Mouse (Mus musculus) olfactory bulb, adult 2 months (tissue): ENCODE measurements around the gene Ccr9. TPM values are rescaled to one million over a fixed set of nuclear protein-coding genes. Genes with fewer than 3 reads are reported as not detected.
"Not testable (repeated sequence)": the region's sequence is repeated elsewhere in the genome, so short reads cannot be mapped to it uniquely, and the experiment has no call there.

ENCODE experiments used
- H3K27ac ChIP-seq: fragments of 200-500 bp; 2 replicates; pipeline ENCODE4 v1.5.1; 2012; ENCODE audit warnings: low read depth, low read length; ENCODE audit not compliant: insufficient read depth
- H3K4me1 ChIP-seq: fragments of 200-500 bp; 2 replicates; pipeline ENCODE4 v1.6.1; 2012; ENCODE audit warnings: low read length; ENCODE audit not compliant: control insufficient read depth, insufficient read depth
- H3K4me3 ChIP-seq: fragments of 200-500 bp; 2 replicates; pipeline ENCODE4 v1.5.1; 2012; ENCODE audit warnings: mild to moderate bottlenecking, low read depth, low read length, moderate library complexity; ENCODE audit not compliant: insufficient read depth
- CTCF ChIP-seq: fragments of 200-500 bp; IDR thresholded peaks from 2 replicates; pipeline ENCODE4 v1.5.1; 2012; ENCODE audit warnings: low read depth, mild to moderate bottlenecking, low read length, moderate library complexity; ENCODE audit not compliant: insufficient read depth
- POLR2A ChIP-seq: fragments of 200-500 bp; IDR thresholded peaks from 2 replicates; pipeline ENCODE4 v1.6.1; 2012; ENCODE audit warnings: mild to moderate bottlenecking, low read depth, low read length, moderate library complexity; ENCODE audit not compliant: insufficient read depth
- WGBS: fragments of 180-500 bp; shearing (Covaris S2); methylation state at CpG from one replicate; pipeline ENCODE4 v1.1.7; 2018; 5-methylcytosine and 5-hydroxymethylcytosine counted together
- polyA plus RNA-seq: library from polyadenylated mRNA; stranded (reverse); fragments of >200 nt; gene quantifications from 2 replicates; pipeline ENCODE4 v1.2.4, GENCODE M21; 2012; ENCODE audit warnings: low replicate concordance; ENCODE audit not compliant: missing spikeins, insufficient read depth, insufficient read length

The Ccr9 gene
- polyA plus RNA-seq, 1 experiment: not detected

- H3K4me3 ChIP-seq: no peak overlapping the region
- H3K4me1 ChIP-seq: no peaks in the 10 kb centered on the region
- 93% methylated on average over 5 of the region's 5 CpGs for WGBS
- H3K27ac ChIP-seq: no peak overlapping the region
- TF ChIP-seq POLR2A (no peak), CTCF (no peak)
Measured at GRCm38 (mm10) chr9:123701822-123702221, 23.6 kb downstream of the Ccr9 start.

- TF ChIP-seq POLR2A: no peak
- TF ChIP-seq CTCF: no peak
- Histone ChIP-seq H3K4me1 (no peaks in the 10 kb centered on the region), H3K27ac (no peak overlapping the region), H3K4me3 (no peak overlapping the region)
- WGBS: 34% methylated on average over 2 of the region's 2 CpGs
Measured at GRCm38 (mm10) chr9:123709226-123709625, 31.0 kb downstream of the Ccr9 start.

GRCm38 (mm10) chr9:123713111-123713510, 34.9 kb downstream of the Ccr9 start:
- WGBS: 68% methylated on average over 2 of the region's 2 CpGs
- Histone ChIP-seq H3K27ac (no peak overlapping the region), H3K4me3 (no peak overlapping the region), H3K4me1 (0 out of 2 replicates have a peak, but pooled peaks cover 2% of the 10 kb centered on the region)
- no peak for TF ChIP-seq CTCF
- no peak for TF ChIP-seq POLR2A

- no peak for TF ChIP-seq POLR2A
- TF ChIP-seq CTCF: no peak
- 71% methylated on average over 3 of the region's 3 CpGs for WGBS
- Histone ChIP-seq H3K4me3 (no peak overlapping the region), H3K4me1 (0 out of 2 replicates have a peak, but pooled peaks cover 2% of the 10 kb centered on the region), H3K27ac (no peak overlapping the region)
Measured at GRCm38 (mm10) chr9:123716301-123716700, 38.1 kb downstream of the Ccr9 start.

- Histone ChIP-seq H3K4me1 (0 out of 2 replicates have a peak, but pooled peaks cover 2% of the 10 kb centered on the region), H3K4me3 (peak within 1 kb of the TSS; percentile 87), H3K27ac (0 out of 2 replicates have a peak within 1 kb of the TSS, but pooled peaks have one; percentile 19)
- TF ChIP-seq POLR2A (peak; percentile 61), CTCF (no peak)
- WGBS: 1% methylated on average over 55 of the region's 55 CpGs
Measured at GRCm38 (mm10) chr9:123717186-123718008, 39.2 kb downstream of the Ccr9 start, which contains the start of gene Lztfl1. Gene Lztfl1 (minus strand): TSS chr9:123717697.

GRCm38 (mm10) chr9:123722737-123723493, 44.7 kb downstream of the Ccr9 start:
- no peak overlapping the region for H3K27ac ChIP-seq
- H3K4me1 ChIP-seq: no peaks in the 10 kb centered on the region
- TF ChIP-seq POLR2A (no peak), CTCF (no peak)
- WGBS: 72% methylated on average over 2 of the region's 2 CpGs
- H3K4me3 ChIP-seq: no peak overlapping the region

GRCm38 (mm10) chr9:123731271-123731670, 53.0 kb downstream of the Ccr9 start:
- H3K27ac ChIP-seq: no peak overlapping the region
- H3K4me1 ChIP-seq: no peaks in the 10 kb centered on the region
- H3K4me3 ChIP-seq: no peak overlapping the region
- TF ChIP-seq CTCF (no peak), POLR2A (no peak)
- WGBS: 79% methylated on average over 3 of the region's 3 CpGs

GRCm38 (mm10) chr9:123734133-123734532, 55.9 kb downstream of the Ccr9 start:
- no peak for TF ChIP-seq CTCF
- TF ChIP-seq POLR2A: no peak
- WGBS: 77% methylated on average over 3 of the region's 3 CpGs
- Histone ChIP-seq H3K4me3 (no peak overlapping the region), H3K4me1 (no peaks in the 10 kb centered on the region), H3K27ac (no peak overlapping the region)

GRCm38 (mm10) chr9:123740799-123741198, 62.6 kb downstream of the Ccr9 start:
- no peaks in the 10 kb centered on the region for H3K4me1 ChIP-seq
- WGBS: 81% methylated on average over 4 of the region's 4 CpGs
- no peak overlapping the region for H3K4me3 ChIP-seq
- no peak for TF ChIP-seq CTCF
- no peak for TF ChIP-seq POLR2A
- no peak overlapping the region for H3K27ac ChIP-seq

GRCm38 (mm10) chr9:123749687-123750086, 71.4 kb downstream of the Ccr9 start:
- H3K4me1 ChIP-seq, H3K4me3 ChIP-seq, H3K27ac ChIP-seq: not testable (repeated sequence)
- WGBS: 90% methylated on average over 8 of the region's 8 CpGs
